Mouse (Mus musculus) heart, adult 2 months (tissue): ENCODE results near the gene Capn5. TPM values are rescaled to one million over a fixed set of nuclear protein-coding genes. Genes with fewer than 3 reads are reported as not detected.

ENCODE experiments used
- DNase-seq, 2 experiments: peaks; one replicate each; pipeline ENCODE4 v3.0.0; 2021
- H3K27ac ChIP-seq: fragments of 200-600 bp; 2 replicates; pipeline ENCODE4 v1.8.1; 2022
- H3K27me3 ChIP-seq: fragments of 200-500 bp; 2 replicates; pipeline ENCODE4 v1.6.1; 2012; ENCODE audit warnings: mild to moderate bottlenecking, low read length, inconsistent platforms, mixed read lengths; ENCODE audit not compliant: control insufficient read depth, insufficient read depth
- H3K36me3 ChIP-seq: fragments of 200-500 bp; 2 replicates; pipeline ENCODE4 v1.6.1; 2012; ENCODE audit warnings: low read length, inconsistent platforms; ENCODE audit not compliant: control insufficient read depth, insufficient read depth
- H3K4me1 ChIP-seq: fragments of 200-500 bp; 2 replicates; pipeline ENCODE4 v1.6.1; 2011; ENCODE audit warnings: low read length; ENCODE audit not compliant: control insufficient read depth, insufficient read depth
- H3K4me3 ChIP-seq: fragments of 200-600 bp; 2 replicates; pipeline ENCODE4 v1.8.1; 2022
- H3K79me2 ChIP-seq: fragments of 200-500 bp; replicated peaks from 2 replicates; pipeline ENCODE4 v1.6.1; 2012; ENCODE audit warnings: mild to moderate bottlenecking, inconsistent platforms, low read length, moderate library complexity, mixed read lengths; ENCODE audit not compliant: control insufficient read depth, insufficient read depth
- H3K9ac ChIP-seq: fragments of 200-500 bp; 2 replicates; pipeline ENCODE4 v1.6.1; 2012; ENCODE audit warnings: low read depth, mild to moderate bottlenecking, control low read depth, inconsistent platforms, low read length, mixed read lengths
- CTCF ChIP-seq: fragments of 200-600 bp; IDR thresholded peaks from 2 replicates; pipeline ENCODE4 v1.8.1; 2022; ENCODE audit warnings: antibody characterized with exemption, mild to moderate bottlenecking, moderate library complexity
- EP300 ChIP-seq: fragments of 200-500 bp; IDR thresholded peaks from 2 replicates; pipeline ENCODE4 v1.6.1; 2011; ENCODE audit warnings: low read depth, low read length, control low read depth; ENCODE audit not compliant: insufficient read depth
- POLR2A ChIP-seq: fragments of 200-500 bp; IDR thresholded peaks from 2 replicates; pipeline ENCODE4 v1.6.1; 2011; ENCODE audit warnings: mild to moderate bottlenecking, low read depth, low read length, control low read depth; ENCODE audit not compliant: insufficient read depth
- WGBS: fragments of 180-500 bp; shearing (Covaris S2); methylation state at CpG from one replicate; pipeline ENCODE4 v1.1.7; 2018; 5-methylcytosine and 5-hydroxymethylcytosine counted together
- intact Hi-C: fragments of 180-260 bp; cut with DNase I; formaldehyde crosslinking; loops from one replicate; pipeline ENCODE4 v1.15.1; 2025
- polyA plus RNA-seq: library from polyadenylated mRNA; depleted of rRNA; stranded (reverse); fragments of >200 nt; gene quantifications from 2 replicates; pipeline ENCODE4 v1.2.3, GENCODE M21; 2012
- total RNA-seq, 2 experiments: library from RNA; stranded (reverse); gene quantifications; 2 replicates each; pipeline ENCODE4 v1.2.3; 2021

The Capn5 gene
- total and polyA plus RNA-seq, 3 experiments: 1.8 to 3.7 (median 2.4) TPM

DNA sequence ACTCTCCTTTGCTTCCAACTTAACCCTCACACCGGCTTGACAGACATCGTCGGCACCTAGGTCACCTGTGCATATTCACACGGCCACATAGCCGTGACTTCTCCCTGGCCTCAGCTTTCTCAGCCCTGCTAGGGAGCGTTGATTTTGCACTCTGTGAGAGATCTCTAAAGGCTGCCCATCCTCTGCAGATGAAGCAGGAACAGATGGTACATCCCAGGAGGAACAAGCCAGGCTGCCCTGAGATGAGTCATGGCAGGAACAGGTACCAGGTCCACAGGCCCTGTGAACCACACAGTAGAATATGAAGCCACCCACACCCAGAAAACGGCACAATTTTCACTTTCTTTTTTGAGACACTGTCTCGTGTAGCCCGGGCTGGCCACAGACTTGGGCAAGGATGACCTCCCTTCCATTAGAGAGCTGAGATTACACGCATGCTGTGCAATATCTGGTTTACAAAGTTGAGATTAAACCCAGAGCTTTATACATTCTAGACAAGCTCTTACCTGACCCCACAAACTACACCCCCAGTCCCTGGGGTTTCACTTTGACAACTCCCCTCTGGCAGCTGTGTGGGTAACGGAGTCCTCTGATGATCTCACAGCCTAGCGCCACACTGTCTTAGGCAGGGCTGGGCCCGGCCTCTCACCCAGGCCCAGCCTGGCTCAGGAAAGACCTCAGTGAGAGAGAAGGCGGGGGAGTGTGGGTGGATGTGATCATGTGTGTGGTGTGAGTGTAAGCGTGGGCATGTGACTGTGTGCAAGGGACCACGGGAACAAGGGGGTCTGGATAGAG lies 69.2 kb downstream of the Capn5 start:
- Histone ChIP-seq H3K79me2 (no peaks in the 10 kb centered on the region), H3K4me3 (no peak overlapping the region), H3K27ac (no peak overlapping the region), H3K9ac (no peak overlapping the region), H3K4me1 (peaks cover 30% of the 10 kb centered on the region), H3K27me3 (no peaks in the 10 kb centered on the region), H3K36me3 (no peaks in the 10 kb centered on the region)
- WGBS: 74% methylated on average over 16 of the region's 16 CpGs
- intact Hi-C loops: no loop called here
- TF ChIP-seq POLR2A (no peak), CTCF (no peak), EP300 (no peak)
- no peak for DNase-seq

DNA sequence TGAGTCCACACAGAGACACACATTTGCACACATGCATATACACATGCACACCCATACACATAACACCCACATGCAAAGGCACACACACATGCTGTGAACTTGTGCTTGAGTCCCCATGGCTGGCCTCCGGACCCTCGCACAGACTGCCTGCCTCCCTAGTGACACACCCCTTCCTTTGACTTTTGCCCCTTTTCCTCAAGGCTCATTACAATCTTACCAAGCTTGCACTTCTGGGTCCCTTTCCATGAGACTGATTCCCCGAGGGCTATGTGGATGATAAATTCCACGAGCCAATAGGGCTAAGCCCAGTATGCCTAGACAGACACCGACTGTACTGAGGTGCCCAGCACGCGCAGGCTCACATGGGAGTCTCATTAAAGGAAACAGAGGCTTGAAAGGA lies 71.8 kb downstream of the Capn5 start:
- no peak overlapping the region for H3K4me3 ChIP-seq
- no peak overlapping the region for H3K9ac ChIP-seq
- DNase-seq: no peak
- no peaks in the 10 kb centered on the region for H3K36me3 ChIP-seq
- no peak for TF ChIP-seq EP300
- no peak for TF ChIP-seq CTCF
- no peak for TF ChIP-seq POLR2A
- H3K27me3 ChIP-seq: no peaks in the 10 kb centered on the region
- peak overlapping the region; percentile 79 for H3K27ac ChIP-seq
- peaks cover 36% of the 10 kb centered on the region for H3K4me1 ChIP-seq
- intact Hi-C loops: no loop called here
- no peaks in the 10 kb centered on the region for H3K79me2 ChIP-seq
- WGBS: 46% methylated on average over 7 of the region's 7 CpGs

DNA sequence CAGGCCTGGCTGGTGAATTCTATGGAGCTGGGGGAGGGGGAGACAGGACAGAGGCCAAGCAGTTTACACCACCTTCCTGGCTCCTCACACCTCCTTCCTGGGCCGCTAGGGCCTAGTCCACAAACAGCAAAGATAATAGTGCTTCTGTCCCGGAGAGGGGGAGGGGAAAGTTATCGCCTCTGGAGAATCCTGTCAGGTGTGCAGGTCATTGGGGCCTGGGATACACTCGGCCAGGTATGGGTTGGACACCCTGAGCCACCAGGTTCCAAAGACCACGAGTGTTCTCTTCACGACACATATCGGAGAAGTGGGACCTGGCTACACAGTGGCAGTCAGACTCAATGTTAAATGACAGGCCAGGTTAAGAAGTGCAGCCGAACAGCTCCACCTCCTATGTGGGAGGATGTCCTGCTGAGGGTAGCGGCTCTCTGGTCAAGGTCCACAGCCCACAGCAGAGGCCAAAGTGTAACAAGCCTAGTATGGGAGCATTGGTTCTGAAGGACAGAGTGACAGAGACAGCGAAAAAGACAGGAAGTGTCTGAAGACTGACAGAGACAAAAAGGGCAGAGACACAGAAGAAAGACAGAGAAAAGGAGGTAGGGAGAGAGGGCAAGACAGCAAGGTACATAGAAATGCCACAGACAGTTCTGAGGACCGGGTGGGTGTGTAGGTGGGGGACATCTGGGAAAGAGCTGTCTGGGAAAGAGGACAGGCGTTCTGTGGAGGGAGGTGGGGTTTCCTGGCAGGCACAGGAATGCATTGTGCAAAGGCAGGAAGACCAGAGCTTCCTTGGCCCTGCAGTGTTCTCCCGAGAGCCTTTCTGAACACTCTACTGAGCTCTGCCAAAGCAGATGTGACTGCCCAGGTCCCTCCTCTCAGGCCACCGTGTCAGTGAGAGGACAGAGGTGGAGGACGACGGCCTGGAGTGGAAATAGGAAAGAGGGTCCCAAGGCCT lies 73.3 kb downstream of the Capn5 start:
- Histone ChIP-seq H3K27me3 (no peaks in the 10 kb centered on the region), H3K36me3 (no peaks in the 10 kb centered on the region), H3K27ac (peak overlapping the region; percentile 79), H3K79me2 (no peaks in the 10 kb centered on the region), H3K4me3 (no peak overlapping the region), H3K9ac (peak overlapping the region; percentile 26), H3K4me1 (peaks cover 36% of the 10 kb centered on the region)
- peak; percentile 95 for TF ChIP-seq EP300
- peak; percentile 67 for TF ChIP-seq POLR2A
- no peak for TF ChIP-seq CTCF
- 40% methylated on average over 16 of the region's 16 CpGs for WGBS
- peak in 1 of 2 experiments; percentile 54 for DNase-seq
- intact Hi-C loops: loop anchor here (1.0 to 5.0 kb wide), 2 partner anchors 16 to 357 kb away; no protein-coding TSS in a partner anchor

DNA sequence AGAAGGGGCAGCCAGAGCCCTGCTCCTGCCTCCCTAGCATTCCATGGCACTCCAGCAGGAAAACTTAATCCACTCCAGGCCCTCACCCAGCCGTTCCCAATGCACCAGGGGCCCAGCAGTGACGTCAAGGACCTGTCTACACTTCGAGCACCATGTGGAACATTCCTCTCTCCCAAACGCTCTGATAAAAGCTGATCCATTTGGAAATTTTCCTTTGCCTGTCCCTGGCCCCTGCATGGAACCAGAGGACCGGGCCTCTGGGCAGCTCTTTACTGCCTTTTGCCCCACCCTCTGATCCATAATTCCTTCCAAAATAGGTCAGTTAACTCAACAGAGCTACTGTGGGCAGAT lies 74.2 kb downstream of the Capn5 start:
- no peak overlapping the region for H3K9ac ChIP-seq
- H3K27ac ChIP-seq: peak overlapping the region; percentile 79
- intact Hi-C loops: loop anchor here (1.0 to 5.0 kb wide), 2 partner anchors 16 to 357 kb away; no protein-coding TSS in a partner anchor
- peaks cover 36% of the 10 kb centered on the region for H3K4me1 ChIP-seq
- WGBS: 32% methylated on average over 5 of the region's 5 CpGs
- no peak overlapping the region for H3K4me3 ChIP-seq
- no peaks in the 10 kb centered on the region for H3K79me2 ChIP-seq
- TF ChIP-seq CTCF: no peak
- TF ChIP-seq POLR2A: no peak
- TF ChIP-seq EP300: no peak
- no peaks in the 10 kb centered on the region for H3K27me3 ChIP-seq
- no peaks in the 10 kb centered on the region for H3K36me3 ChIP-seq
- peak in 1 of 2 experiments; percentile 35 for DNase-seq

DNA sequence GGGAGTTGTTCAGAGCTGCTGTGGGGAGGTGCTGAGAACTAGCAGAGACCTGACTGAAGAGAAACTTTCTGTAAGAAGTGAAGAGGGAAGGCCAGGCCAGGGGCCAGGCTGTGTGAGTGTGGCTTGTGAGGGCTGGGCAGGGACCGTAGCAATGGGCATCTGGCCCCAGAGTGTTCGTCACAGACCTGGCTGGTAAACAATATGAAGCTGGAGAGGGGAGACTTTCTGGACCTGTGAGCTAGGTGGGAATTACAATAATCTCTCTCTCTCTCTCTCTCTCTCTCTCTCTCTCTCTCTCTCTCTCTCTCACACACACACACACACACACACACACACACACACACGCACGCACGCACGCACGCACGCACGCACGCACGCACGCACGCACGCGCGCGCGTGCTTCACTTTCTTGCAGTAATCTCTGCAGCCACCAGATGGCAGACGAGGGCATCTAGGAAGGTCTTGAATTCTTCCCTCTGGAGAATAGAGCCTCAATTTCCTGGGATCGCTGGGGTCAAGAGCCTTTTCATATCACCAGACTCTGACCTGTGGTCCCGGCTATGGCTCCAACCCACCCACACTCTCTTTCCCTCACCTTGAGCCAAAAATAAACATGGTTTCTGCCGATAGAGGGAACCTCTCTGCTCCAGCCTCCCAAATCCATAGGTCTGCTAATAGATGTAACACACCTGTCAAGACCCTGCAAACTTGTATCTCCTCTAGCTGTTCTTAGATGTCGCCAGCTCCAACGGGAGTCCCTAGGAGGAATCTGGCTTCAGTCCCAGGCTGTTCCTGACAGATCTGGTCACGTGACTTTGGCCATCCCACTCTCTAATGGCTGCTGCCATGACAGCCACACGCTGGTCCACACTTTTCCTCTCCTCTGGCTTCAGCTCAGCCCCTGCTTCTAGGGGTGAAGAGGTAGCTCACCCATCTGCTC lies 74.8 kb downstream of the Capn5 start:
- peaks cover 33% of the 10 kb centered on the region for H3K4me1 ChIP-seq
- H3K79me2 ChIP-seq: no peaks in the 10 kb centered on the region
- H3K27me3 ChIP-seq: no peaks in the 10 kb centered on the region
- intact Hi-C loops: loop anchor here (5.0 kb wide), 1 partner anchor 356 kb away; no protein-coding TSS in a partner anchor
- peak; percentile 78 to 85 for DNase-seq
- H3K9ac ChIP-seq: peak overlapping the region; percentile 65
- TF ChIP-seq POLR2A (no peak), EP300 (0 out of 2 replicates have a peak, but pooled peaks have one; percentile 37), CTCF (peak; percentile 71)
- peak overlapping the region; percentile 79 for H3K27ac ChIP-seq
- 6% methylated on average over 19 of the region's 26 CpGs for WGBS
- H3K4me3 ChIP-seq: peak overlapping the region; percentile 38
- no peaks in the 10 kb centered on the region for H3K36me3 ChIP-seq
